Mouse (Mus musculus) fat pad, adult 2 months (tissue): Measurements from ENCODE around the gene Crym.
A peak's percentile ranks its signal among the peaks of the same experiment; 100 is the strongest.

ENCODE experiments used
- DNase-seq: peaks from one replicate; pipeline ENCODE4 v3.0.0-alpha.2; 2011; ENCODE audit warnings: low read depth, low spot score; ENCODE audit errors: extremely low read depth

Crym gene

GRCm38 (mm10) chr7:120201771-120202170 lies at the start of gene Crym:
Crym (minus strand) TSS chr7:120202111.
- DNase-seq = no peak

- no peak for DNase-seq
These were observed 39.2 kb upstream of the Crym start for GRCm38 (mm10) chr7:120241092-120241491.

GRCm38 (mm10) chr7:120228541-120228940 lies 26.6 kb upstream of the Crym start:
- no peak for DNase-seq

GRCm38 (mm10) chr7:120205989-120206388 lies 4.1 kb upstream of the Crym start:
- DNase-seq = no peak

GRCm38 (mm10) chr7:120203789-120204188 lies 1.9 kb upstream of the Crym start, which contains the start of gene Abca14:
Abca14 (plus strand) TSS chr7:120203961.
- no peak for DNase-seq

GRCm38 (mm10) chr7:120201231-120201744 lies 623 bp downstream of the Crym start:
- DNase-seq = no peak

GRCm38 (mm10) chr7:120195207-120195606 lies 6.7 kb downstream of the Crym start:
- DNase-seq = no peak

- no peak for DNase-seq
These were observed 9.1 kb downstream of the Crym start for GRCm38 (mm10) chr7:120192816-120193215.

- DNase-seq = no peak
These were observed 9.7 kb downstream of the Crym start for GRCm38 (mm10) chr7:120192207-120192606.

- DNase-seq = no peak
These were observed 11.7 kb downstream of the Crym start for GRCm38 (mm10) chr7:120190150-120190665.

- no peak for DNase-seq
These were observed 12.4 kb downstream of the Crym start for GRCm38 (mm10) chr7:120189369-120190149.

- no peak for DNase-seq
These were observed 13.0 kb downstream of the Crym start for GRCm38 (mm10) chr7:120188946-120189345.

GRCm38 (mm10) chr7:120182891-120183290 lies 19.0 kb downstream of the Crym start:
- DNase-seq = no peak

GRCm38 (mm10) chr7:120181401-120182230 lies 20.3 kb downstream of the Crym start:
- DNase-seq = no peak

- DNase-seq = peak; percentile 21
These were observed 21.4 kb downstream of the Crym start for GRCm38 (mm10) chr7:120180547-120180946.

GRCm38 (mm10) chr7:120178935-120179334 lies 23.0 kb downstream of the Crym start:
- no peak for DNase-seq

- DNase-seq = no peak
These were observed 24.3 kb downstream of the Crym start for GRCm38 (mm10) chr7:120177611-120178010.

- DNase-seq = no peak
These were observed 27.0 kb downstream of the Crym start for GRCm38 (mm10) chr7:120174723-120175504.

- no peak for DNase-seq
These were observed 28.2 kb downstream of the Crym start, which contains the start of gene Anks4b for GRCm38 (mm10) chr7:120173603-120174244. Anks4b (plus strand) TSS chr7:120173858.

GRCm38 (mm10) chr7:120172188-120172700 lies 29.7 kb downstream of the Crym start:
- no peak for DNase-seq
